Mouse (Mus musculus): Measurements from ENCODE around the gene Nos1ap. TPM values are rescaled to one million over a fixed set of nuclear protein-coding genes. Genes with fewer than 3 reads are reported as not detected.

Nos1ap gene
- polyA plus RNA-seq, 1 experiment from 2014 or later, result 6.5 TPM

GRCm38 (mm10) chr1:170431312-170431711, 158.3 kb downstream of the Nos1ap start:
- H3K9me3 ChIP-seq, result no peaks in the 10 kb centered on the region
- WGBS, result 74% methylated on average over 5 of the region's 5 CpGs
- peaks cover 11% of the 10 kb centered on the region; the same call in 1 of the 2 replicates for H3K4me1 ChIP-seq
- DNase-seq (ENCODE audit: low spot score), result no peak
- H3K36me3 ChIP-seq (replicated peaks), result no peaks in the 10 kb centered on the region
- H3K27ac ChIP-seq (replicated peaks), result no peak overlapping the region; the same call in 1 of the 2 replicates
- H3K4me3 ChIP-seq, result no peak overlapping the region
- no peaks in the 10 kb centered on the region for H3K27me3 ChIP-seq (replicated peaks; ENCODE audit: low read depth, poor library complexity, severe bottlenecking)

GRCm38 (mm10) chr1:170430660-170431059, 159.0 kb downstream of the Nos1ap start:
- H3K27ac ChIP-seq (replicated peaks), result no peak overlapping the region
- WGBS, result 90% methylated on average over 7 of the region's 7 CpGs
- H3K4me3 ChIP-seq, result no peak overlapping the region
- no peaks in the 10 kb centered on the region for H3K9me3 ChIP-seq
- no peaks in the 10 kb centered on the region for H3K36me3 ChIP-seq (replicated peaks)
- peaks cover 11% of the 10 kb centered on the region; the same call in 1 of the 2 replicates for H3K4me1 ChIP-seq
- H3K27me3 ChIP-seq (replicated peaks; ENCODE audit: low read depth, poor library complexity, severe bottlenecking), result no peaks in the 10 kb centered on the region
- DNase-seq (ENCODE audit: low spot score), result no peak

- Histone ChIP-seq H3K4me3 (no peak overlapping the region), H3K27ac (replicated peaks) (no peak overlapping the region), H3K4me1 (peaks cover 11% of the 10 kb centered on the region; the same call in 1 of the 2 replicates), H3K36me3 (replicated peaks) (no peaks in the 10 kb centered on the region), H3K27me3 (replicated peaks; ENCODE audit: low read depth, poor library complexity, severe bottlenecking) (no peaks in the 10 kb centered on the region), H3K9me3 (no peaks in the 10 kb centered on the region)
- no peak for DNase-seq (ENCODE audit: low spot score)
- 84% methylated on average over 6 of the region's 6 CpGs for WGBS
Observed at GRCm38 (mm10) chr1:170429656-170430055, 160.0 kb downstream of the Nos1ap start.

GRCm38 (mm10) chr1:170428141-170428540, 161.5 kb downstream of the Nos1ap start:
- WGBS, result 92% methylated on average over 2 of the region's 2 CpGs
- Histone ChIP-seq H3K27ac (replicated peaks) (no peak overlapping the region), H3K27me3 (replicated peaks; ENCODE audit: low read depth, poor library complexity, severe bottlenecking) (no peaks in the 10 kb centered on the region)

GRCm38 (mm10) chr1:170424258-170424889, 165.3 kb downstream of the Nos1ap start:
- DNase-seq (ENCODE audit: low spot score), result no peak
- Histone ChIP-seq H3K27ac (replicated peaks) (no peak overlapping the region; the same call in 1 of the 2 replicates), H3K36me3 (replicated peaks) (no peaks in the 10 kb centered on the region), H3K27me3 (replicated peaks; ENCODE audit: low read depth, poor library complexity, severe bottlenecking) (no peaks in the 10 kb centered on the region), H3K4me3 (no peak overlapping the region), H3K9me3 (no peaks in the 10 kb centered on the region), H3K4me1 (no peaks in the 10 kb centered on the region)
- 69% methylated on average over 10 of the region's 10 CpGs for WGBS

More at GRCm38 (mm10) chr1:170428141-170428540, 161.5 kb downstream of the Nos1ap start:
- H3K4me1 ChIP-seq, result peaks cover 11% of the 10 kb centered on the region; the same call in 1 of the 2 replicates
- H3K4me3 ChIP-seq, result no peak overlapping the region
- no peaks in the 10 kb centered on the region for H3K9me3 ChIP-seq
- no peak for DNase-seq (ENCODE audit: low spot score)
- H3K36me3 ChIP-seq (replicated peaks), result no peaks in the 10 kb centered on the region

GRCm38 (mm10) chr1:170423048-170423447, 166.6 kb downstream of the Nos1ap start:
- no peak overlapping the region for H3K4me3 ChIP-seq
- H3K4me1 ChIP-seq, result no peaks in the 10 kb centered on the region
- DNase-seq (ENCODE audit: low spot score), result no peak
- no peaks in the 10 kb centered on the region for H3K36me3 ChIP-seq (replicated peaks)
- H3K27ac ChIP-seq (replicated peaks), result no peak overlapping the region
- no peaks in the 10 kb centered on the region for H3K9me3 ChIP-seq
- no peaks in the 10 kb centered on the region for H3K27me3 ChIP-seq (replicated peaks; ENCODE audit: low read depth, poor library complexity, severe bottlenecking)
- 79% methylated on average over 1 of the region's 1 CpGs for WGBS

- 86% methylated on average over 4 of the region's 4 CpGs for WGBS
- H3K4me3 ChIP-seq, result no peak overlapping the region
- H3K9me3 ChIP-seq, result no peaks in the 10 kb centered on the region
- no peaks in the 10 kb centered on the region for H3K36me3 ChIP-seq (replicated peaks)
- H3K4me1 ChIP-seq, result no peaks in the 10 kb centered on the region
- no peak for DNase-seq (ENCODE audit: low spot score)
- no peaks in the 10 kb centered on the region for H3K27me3 ChIP-seq (replicated peaks; ENCODE audit: low read depth, poor library complexity, severe bottlenecking)
- H3K27ac ChIP-seq (replicated peaks), result no peak overlapping the region
Observed at GRCm38 (mm10) chr1:170422188-170422587, 167.5 kb downstream of the Nos1ap start.

- H3K4me3 ChIP-seq, result no peak overlapping the region
- no peak for DNase-seq (ENCODE audit: low spot score)
- H3K27ac ChIP-seq (replicated peaks), result no peak overlapping the region
- H3K4me1 ChIP-seq, result peaks cover 9% of the 10 kb centered on the region
- WGBS, result 85% methylated on average over 3 of the region's 3 CpGs
- H3K36me3 ChIP-seq (replicated peaks), result no peaks in the 10 kb centered on the region
- no peaks in the 10 kb centered on the region for H3K27me3 ChIP-seq (replicated peaks; ENCODE audit: low read depth, poor library complexity, severe bottlenecking)
- no peaks in the 10 kb centered on the region for H3K9me3 ChIP-seq
Observed at GRCm38 (mm10) chr1:170419961-170420360, 169.7 kb downstream of the Nos1ap start.

GRCm38 (mm10) chr1:170418131-170418530, 171.5 kb downstream of the Nos1ap start:
- H3K9me3 ChIP-seq, result no peaks in the 10 kb centered on the region
- 80% methylated on average over 1 of the region's 1 CpGs for WGBS
- no peaks in the 10 kb centered on the region for H3K27me3 ChIP-seq (replicated peaks; ENCODE audit: low read depth, poor library complexity, severe bottlenecking)
- H3K4me3 ChIP-seq, result no peak overlapping the region
- no peak for DNase-seq (ENCODE audit: low spot score)
- H3K4me1 ChIP-seq, result peaks cover 9% of the 10 kb centered on the region
- H3K27ac ChIP-seq (replicated peaks), result no peak overlapping the region
- H3K36me3 ChIP-seq (replicated peaks), result no peaks in the 10 kb centered on the region

- H3K4me1 ChIP-seq, result peaks cover 9% of the 10 kb centered on the region
- 69% methylated on average over 2 of the region's 2 CpGs for WGBS
- no peaks in the 10 kb centered on the region for H3K27me3 ChIP-seq (replicated peaks; ENCODE audit: low read depth, poor library complexity, severe bottlenecking)
- no peak overlapping the region for H3K27ac ChIP-seq (replicated peaks)
- DNase-seq (ENCODE audit: low spot score), result no peak
- H3K4me3 ChIP-seq, result no peak overlapping the region
- no peaks in the 10 kb centered on the region for H3K36me3 ChIP-seq (replicated peaks)
- H3K9me3 ChIP-seq, result no peaks in the 10 kb centered on the region
Observed at GRCm38 (mm10) chr1:170416967-170417366, 172.7 kb downstream of the Nos1ap start.

GRCm38 (mm10) chr1:170416206-170416605, 173.5 kb downstream of the Nos1ap start:
- WGBS, result 69% methylated on average over 6 of the region's 6 CpGs
- no peaks in the 10 kb centered on the region for H3K9me3 ChIP-seq
- H3K27ac ChIP-seq (replicated peaks), result no peak overlapping the region
- DNase-seq (ENCODE audit: low spot score), result no peak
- H3K4me1 ChIP-seq, result peaks cover 12% of the 10 kb centered on the region
- H3K36me3 ChIP-seq (replicated peaks), result no peaks in the 10 kb centered on the region
- no peaks in the 10 kb centered on the region for H3K27me3 ChIP-seq (replicated peaks; ENCODE audit: low read depth, poor library complexity, severe bottlenecking)
- H3K4me3 ChIP-seq, result no peak overlapping the region

GRCm38 (mm10) chr1:170415395-170415794, 174.3 kb downstream of the Nos1ap start:
- WGBS, result 78% methylated on average over 3 of the region's 3 CpGs
- Histone ChIP-seq H3K4me1 (peaks cover 14% of the 10 kb centered on the region), H3K9me3 (no peaks in the 10 kb centered on the region), H3K4me3 (no peak overlapping the region), H3K36me3 (replicated peaks) (no peaks in the 10 kb centered on the region), H3K27me3 (replicated peaks; ENCODE audit: low read depth, poor library complexity, severe bottlenecking) (no peaks in the 10 kb centered on the region), H3K27ac (replicated peaks) (no peak overlapping the region)
- DNase-seq (ENCODE audit: low spot score), result no peak

- no peak overlapping the region for H3K27ac ChIP-seq (replicated peaks)
- no peaks in the 10 kb centered on the region for H3K27me3 ChIP-seq (replicated peaks; ENCODE audit: low read depth, poor library complexity, severe bottlenecking)
- no peak for DNase-seq (ENCODE audit: low spot score)
- H3K4me3 ChIP-seq, result no peak overlapping the region
- H3K9me3 ChIP-seq, result no peaks in the 10 kb centered on the region
- H3K4me1 ChIP-seq, result peaks cover 12% of the 10 kb centered on the region
- no peaks in the 10 kb centered on the region for H3K36me3 ChIP-seq (replicated peaks)
- 84% methylated on average over 8 of the region's 8 CpGs for WGBS
Observed at GRCm38 (mm10) chr1:170410402-170411191, 179.1 kb downstream of the Nos1ap start.

Measured in embryonic facial prominence, embryonic 10.5 days (tissue).